Mouse (Mus musculus) left cerebral cortex, postnatal 10 days (tissue): ENCODE data around the gene Traf3ip2. TPM values are rescaled to one million over a fixed set of nuclear protein-coding genes. Genes with fewer than 3 reads are reported as not detected.

Source experiments
- DNase-seq, 2 experiments: peaks; one replicate each; pipeline ENCODE4 v3.0.0; 2021 to 2022; ENCODE audit warnings: low spot score in 2 of 2, mixed read lengths in 1 of 2; ENCODE audit errors: extremely low spot score in 1 of 2
- intact Hi-C: fragments of 180-260 bp; cut with DNase I; formaldehyde crosslinking; loops from one replicate; pipeline ENCODE4 v1.15.1; 2025
- total RNA-seq, 2 experiments: library from RNA; stranded (reverse); gene quantifications; 2 replicates each; pipeline ENCODE4 v1.2.3; 2021

Traf3ip2 gene
- total RNA-seq, 2 experiments from 2014 or later: 0.47 to 1.2 TPM

- intact Hi-C loops: no loop called here
- no peak for DNase-seq
Observed at GRCm38 (mm10) chr10:39597792-39598183, 14.9 kb upstream of the Traf3ip2 start.

DNA sequence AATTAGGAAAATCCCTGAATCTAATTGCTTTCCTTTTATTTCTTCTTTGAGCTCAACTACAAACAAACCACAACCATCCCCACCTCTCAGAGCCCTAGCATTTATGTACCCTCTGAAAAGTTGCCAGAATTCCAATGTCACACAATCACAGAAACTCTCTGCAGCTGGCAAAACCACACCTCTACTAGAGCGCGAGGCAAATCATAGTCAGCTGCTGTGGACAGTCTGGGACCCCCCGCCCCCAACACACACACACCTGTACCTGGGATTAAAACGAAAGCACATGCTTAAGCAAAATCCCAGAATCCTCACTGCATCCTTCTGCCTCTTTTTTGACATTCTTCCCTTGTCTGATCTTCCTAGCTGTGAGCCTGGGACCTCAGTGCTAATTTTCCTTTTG lies 13.1 kb upstream of the Traf3ip2 start:
- intact Hi-C loops: no loop called here

DNA sequence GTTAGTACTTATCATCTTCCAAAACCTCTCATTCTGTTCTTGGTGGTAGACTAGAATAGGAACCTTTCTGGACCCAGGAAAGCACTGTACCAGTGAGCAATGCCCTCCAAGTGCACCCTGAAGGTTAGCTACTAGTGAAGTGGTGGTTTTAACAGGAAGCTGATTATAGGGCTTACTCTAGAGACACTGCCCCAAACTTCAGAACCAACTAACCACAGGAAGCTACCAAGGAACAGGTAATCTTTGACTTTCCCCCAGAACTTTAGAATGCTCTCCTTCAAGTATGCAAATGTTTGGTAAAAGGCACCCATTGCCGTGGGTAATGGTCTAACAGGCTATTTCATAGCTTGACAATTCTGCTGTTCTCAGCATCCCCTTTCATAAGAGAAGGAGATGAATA lies 12.6 kb upstream of the Traf3ip2 start:
- DNase-seq: no peak
- intact Hi-C loops: no loop called here

More for the DNA sequence above, 13.1 kb upstream of the Traf3ip2 start:
- no peak for DNase-seq

DNA sequence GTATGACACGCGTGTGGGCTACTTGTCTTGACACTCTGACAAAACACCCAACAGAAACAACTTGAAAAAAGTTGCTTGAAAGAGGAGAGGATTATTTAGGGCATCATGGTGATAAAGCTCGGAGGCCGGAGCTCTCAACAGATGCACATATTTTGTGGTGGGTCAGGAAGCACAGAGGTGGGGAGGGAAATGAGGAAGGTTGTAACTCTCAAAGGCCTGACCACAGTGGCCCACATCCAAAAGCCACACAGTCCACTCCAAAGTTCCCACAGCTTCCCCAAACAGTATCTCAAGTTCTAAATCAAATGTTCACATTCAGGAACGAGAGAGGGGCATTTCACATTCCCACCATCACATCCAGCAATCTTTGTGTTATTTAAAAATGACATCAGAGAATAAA lies 11.7 kb upstream of the Traf3ip2 start:
- no peak for DNase-seq
- intact Hi-C loops: no loop called here

DNA sequence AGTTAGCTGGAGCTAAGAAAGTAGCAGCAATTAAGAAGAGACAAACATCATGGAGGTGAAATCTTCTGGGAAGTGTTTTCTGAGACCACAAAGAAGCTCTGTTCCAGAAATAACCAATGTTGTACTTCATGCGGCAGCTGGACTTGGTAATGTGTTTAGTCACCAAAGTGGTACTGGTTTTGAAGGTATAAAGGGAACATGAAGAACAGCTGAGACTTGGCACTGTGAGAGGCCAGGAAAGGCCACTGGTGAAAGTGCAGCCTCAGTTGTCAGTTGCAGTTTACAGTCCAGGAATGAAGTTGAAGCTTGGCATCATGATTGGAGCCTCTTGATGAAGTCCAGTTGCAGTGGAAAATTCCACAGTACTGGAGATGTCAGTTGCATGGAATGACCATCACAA lies 6.3 kb upstream of the Traf3ip2 start:
- intact Hi-C loops: no loop called here
- DNase-seq: no peak

GRCm38 (mm10) chr10:39611234-39611633 lies 1.5 kb upstream of the Traf3ip2 start:
- intact Hi-C loops: no loop called here
- no peak for DNase-seq

DNA sequence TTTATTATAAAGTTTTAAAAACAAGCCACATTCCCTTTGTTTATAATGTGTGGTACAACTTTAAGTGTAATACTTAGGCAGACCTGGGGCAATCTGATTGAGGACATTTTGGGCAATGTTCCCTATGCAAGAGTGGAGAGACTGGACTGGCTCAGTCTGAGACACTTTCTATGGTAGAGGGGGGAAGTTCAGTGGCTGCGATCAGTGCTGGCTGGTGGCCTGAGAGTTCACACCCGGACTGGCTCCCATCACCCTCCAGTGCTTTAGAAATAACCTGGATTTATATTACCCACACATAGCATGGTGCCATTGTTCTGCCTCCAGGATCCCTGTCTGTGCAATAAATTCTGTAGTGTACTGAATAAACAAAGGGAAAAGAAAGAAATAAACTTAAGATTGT lies 603 bp upstream of the Traf3ip2 start:
- no peak for DNase-seq
- intact Hi-C loops: no loop called here

DNA sequence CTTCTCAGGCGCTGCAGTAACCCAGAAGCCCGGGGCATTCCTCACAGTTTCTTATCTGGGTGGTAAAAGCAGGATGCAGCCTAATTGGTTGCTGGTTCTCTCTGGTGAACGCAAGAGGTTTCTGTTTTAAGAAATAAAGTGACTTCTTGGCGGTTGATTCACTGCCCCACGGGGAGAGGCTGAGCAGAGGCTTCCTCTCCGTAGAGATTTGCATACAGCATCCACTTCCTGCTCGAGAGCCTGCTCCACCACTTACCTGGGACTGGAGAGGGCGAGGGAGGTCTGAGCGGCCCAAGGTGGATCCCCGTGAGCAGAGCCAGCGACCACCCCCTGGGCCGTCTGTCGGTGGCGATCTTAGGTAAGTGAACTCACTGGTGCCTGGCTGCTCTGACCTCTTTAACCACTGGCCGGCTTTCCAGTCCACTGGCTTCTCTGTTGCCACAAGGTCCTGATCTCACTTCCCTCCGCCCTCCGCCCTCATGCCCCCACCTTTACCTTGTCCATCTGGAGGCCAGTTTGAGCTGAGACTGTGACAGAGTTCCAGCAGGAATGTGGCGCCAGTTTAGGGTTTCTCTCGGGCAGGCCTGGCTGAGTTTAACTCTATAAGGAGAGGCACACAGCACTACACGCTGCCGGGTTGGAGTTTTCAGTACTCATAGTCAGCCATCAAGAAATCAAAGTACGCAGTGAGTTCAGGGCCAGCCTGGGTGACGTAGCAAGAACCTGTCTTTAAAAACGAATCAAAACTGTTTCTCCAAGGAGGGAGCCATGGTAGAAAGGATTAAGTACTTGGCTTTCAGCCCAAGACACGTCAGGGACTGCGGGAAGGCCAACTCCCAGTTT lies 476 bp downstream of the Traf3ip2 start:
- no peak for DNase-seq
- intact Hi-C loops: no loop called here

- no peak for DNase-seq
- intact Hi-C loops: no loop called here
Observed at GRCm38 (mm10) chr10:39613973-39614372, 1.2 kb downstream of the Traf3ip2 start.

- no peak for DNase-seq
- intact Hi-C loops: no loop called here
Observed at GRCm38 (mm10) chr10:39614676-39615075, 1.9 kb downstream of the Traf3ip2 start.

- intact Hi-C loops: no loop called here
- no peak for DNase-seq
Observed at GRCm38 (mm10) chr10:39615531-39616229, 2.9 kb downstream of the Traf3ip2 start.

- intact Hi-C loops: no loop called here
Observed at GRCm38 (mm10) chr10:39616230-39616590, 3.5 kb downstream of the Traf3ip2 start.

DNA sequence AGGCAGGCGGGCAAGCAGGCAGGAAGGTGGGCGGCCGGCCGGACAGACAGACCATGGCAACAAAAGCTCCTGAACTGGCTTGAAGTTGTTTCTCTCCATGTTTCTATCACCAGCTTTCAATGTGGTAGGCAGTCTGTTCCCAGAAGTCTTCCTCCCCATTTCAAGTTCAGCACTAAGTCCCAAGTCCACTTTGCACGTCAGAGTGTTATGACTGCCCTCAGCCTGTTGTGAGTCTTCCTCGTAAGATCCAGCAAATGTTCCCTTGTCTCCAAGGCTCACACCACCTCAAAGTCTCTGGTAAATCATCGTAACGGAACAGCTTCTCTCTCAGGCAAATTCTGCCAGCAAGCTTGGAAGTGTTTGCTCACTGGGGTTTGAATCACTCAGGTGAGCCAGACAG lies 3.9 kb downstream of the Traf3ip2 start:
- intact Hi-C loops: no loop called here

More at GRCm38 (mm10) chr10:39616230-39616590, 3.5 kb downstream of the Traf3ip2 start:
- DNase-seq: no peak

DNA sequence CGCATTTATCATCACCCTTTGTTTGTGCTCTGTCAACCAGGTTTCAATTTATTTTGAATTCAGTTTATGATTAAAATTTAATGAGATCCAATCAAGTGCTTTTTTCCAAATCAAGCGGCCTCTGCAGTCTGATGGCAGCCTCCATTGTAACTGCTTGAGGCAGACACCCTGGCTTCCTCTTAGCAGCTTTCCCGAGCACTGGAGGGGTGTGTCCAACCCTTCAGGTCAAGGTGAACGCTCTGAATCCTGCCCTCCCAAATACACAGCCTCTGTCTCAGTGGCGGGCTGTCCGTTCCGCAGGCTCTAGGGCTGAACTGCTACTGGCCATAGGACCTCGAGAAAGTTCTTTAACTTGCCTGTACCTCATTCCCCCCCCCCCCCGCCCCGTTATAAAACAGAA lies 5.7 kb downstream of the Traf3ip2 start:
- intact Hi-C loops: no loop called here
- DNase-seq: no peak

More for the DNA sequence above, 3.9 kb downstream of the Traf3ip2 start:
- no peak for DNase-seq

GRCm38 (mm10) chr10:39620626-39621025 lies 7.9 kb downstream of the Traf3ip2 start:
- no peak for DNase-seq
- intact Hi-C loops: no loop called here

- no peak for DNase-seq
Observed at GRCm38 (mm10) chr10:39623806-39624205, 11.1 kb downstream of the Traf3ip2 start.

DNA sequence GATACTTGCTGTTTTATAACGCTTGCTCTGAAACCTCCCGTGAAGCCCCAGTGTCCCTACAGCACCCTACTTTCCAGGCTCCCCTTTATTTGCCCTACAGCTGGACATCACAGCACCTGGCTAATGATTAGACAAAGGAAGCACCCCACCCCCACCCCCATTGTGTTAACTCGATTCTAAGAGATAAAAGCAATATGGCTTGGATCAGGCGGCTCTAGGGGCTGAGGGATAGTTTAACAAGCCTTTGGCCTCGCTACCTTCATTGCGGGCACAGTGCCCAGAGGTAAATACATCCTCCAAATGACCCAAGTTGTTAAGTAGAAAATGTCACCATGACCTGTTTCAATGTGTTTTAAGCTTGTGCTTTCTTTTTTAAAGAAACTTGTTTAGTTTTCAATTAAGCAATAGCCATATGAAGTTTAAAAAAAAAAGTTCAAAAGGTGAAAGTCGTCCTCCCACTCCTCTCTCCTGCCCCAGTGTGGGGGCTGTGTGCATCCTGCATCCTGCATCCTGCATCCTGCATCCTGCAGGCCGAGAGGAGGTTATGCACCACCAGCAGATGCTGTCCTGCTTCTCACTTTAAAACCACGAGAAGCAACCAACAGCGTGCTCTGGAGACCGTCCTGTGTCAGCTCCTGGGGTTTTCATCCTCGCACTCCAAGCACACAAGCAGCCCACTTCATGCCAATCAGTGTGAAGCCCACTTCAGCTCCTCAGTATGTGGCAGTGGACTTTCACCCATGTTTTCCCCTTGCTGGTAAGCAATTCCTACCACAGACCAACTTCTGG lies 12.3 kb downstream of the Traf3ip2 start:
- intact Hi-C loops: no loop called here
- no peak for DNase-seq

More at GRCm38 (mm10) chr10:39623806-39624205, 11.1 kb downstream of the Traf3ip2 start:
- intact Hi-C loops: no loop called here

- intact Hi-C loops: no loop called here
- DNase-seq: no peak
Observed at GRCm38 (mm10) chr10:39625626-39626260, 13.0 kb downstream of the Traf3ip2 start.

DNA sequence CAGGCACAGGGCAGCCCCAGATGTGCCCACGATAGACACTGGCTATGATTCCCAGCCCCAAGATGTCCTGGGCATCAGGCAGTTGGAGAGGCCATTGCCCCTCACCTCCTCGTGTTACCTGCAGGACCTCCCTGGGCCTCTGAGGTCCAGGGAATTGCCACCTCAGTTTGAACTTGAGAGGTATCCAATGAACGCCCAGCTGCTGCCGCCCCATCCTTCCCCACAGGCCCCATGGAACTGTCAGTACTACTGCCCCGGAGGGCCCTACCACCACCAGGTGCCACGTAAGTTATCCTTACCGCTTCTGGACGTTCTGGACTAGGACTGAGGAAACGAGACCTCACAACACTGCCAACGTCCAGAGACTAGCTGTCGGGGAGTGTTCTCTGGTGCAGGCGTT lies 13.6 kb downstream of the Traf3ip2 start:
- no peak for DNase-seq
- intact Hi-C loops: no loop called here
